Mouse (Mus musculus) retina, postnatal 7 days (tissue): ENCODE data around the gene Smpdl3b.
"Not testable (repeated sequence)": the region's sequence is repeated elsewhere in the genome, so short reads cannot be mapped to it uniquely, and the experiment has no call there.

Experiments used
- DNase-seq: peaks from one replicate; pipeline ENCODE4 v3.0.0-alpha.2; 2012; ENCODE audit warnings: low read depth, low spot score

The Smpdl3b gene

DNA sequence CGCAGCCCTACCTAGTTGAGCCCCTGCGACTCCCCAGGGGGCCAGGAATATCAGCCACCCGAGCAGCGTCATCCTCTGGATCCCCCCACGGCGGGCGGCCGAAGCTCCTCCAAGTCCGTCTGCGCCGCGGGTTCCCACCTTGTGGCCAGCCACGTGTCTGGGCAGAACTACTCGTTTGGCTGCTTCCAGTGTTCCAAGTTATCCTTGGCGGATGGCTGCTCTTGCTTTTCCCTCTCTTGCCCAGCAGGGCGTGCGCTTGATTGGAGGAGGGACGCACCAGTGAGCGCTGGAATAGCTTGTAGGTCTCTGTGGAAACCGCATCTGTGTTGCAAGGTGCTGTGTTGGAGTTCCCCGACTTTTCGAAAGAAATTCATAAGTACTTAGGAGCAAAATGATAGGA, at the start of gene Smpdl3b:
TSS of gene Smpdl3b (minus strand) at position 279 of the 400 bp plus-strand sequence.
- peak; percentile 32 for DNase-seq

GRCm38 (mm10) chr4:132806620-132807191, 49.7 kb upstream of the Smpdl3b start:
- no peak for DNase-seq

- DNase-seq, result no peak
These were observed 48.6 kb upstream of the Smpdl3b start for GRCm38 (mm10) chr4:132805599-132806197.

DNA sequence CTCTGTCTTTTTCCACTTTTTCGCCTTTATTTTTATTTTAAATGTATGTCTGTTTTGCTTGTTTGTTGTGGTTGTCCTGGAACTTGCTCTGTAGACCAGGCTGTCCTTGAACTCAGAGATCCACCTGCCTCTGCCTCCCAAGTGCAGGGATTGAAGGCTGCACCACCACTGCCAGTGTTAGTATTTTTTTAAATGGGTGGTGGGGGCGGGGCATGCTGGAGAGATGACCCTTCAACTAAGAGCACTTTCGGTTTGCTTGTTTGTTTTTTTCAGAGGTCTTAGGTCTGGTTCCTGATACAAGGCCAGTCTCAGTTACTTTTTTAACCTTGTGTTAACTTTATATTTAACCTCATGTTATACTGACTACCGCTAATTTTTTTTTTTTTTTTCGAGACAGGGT, 48.1 kb upstream of the Smpdl3b start:
- no peak for DNase-seq

GRCm38 (mm10) chr4:132804331-132804730, 47.3 kb upstream of the Smpdl3b start:
- DNase-seq, result no peak

DNA sequence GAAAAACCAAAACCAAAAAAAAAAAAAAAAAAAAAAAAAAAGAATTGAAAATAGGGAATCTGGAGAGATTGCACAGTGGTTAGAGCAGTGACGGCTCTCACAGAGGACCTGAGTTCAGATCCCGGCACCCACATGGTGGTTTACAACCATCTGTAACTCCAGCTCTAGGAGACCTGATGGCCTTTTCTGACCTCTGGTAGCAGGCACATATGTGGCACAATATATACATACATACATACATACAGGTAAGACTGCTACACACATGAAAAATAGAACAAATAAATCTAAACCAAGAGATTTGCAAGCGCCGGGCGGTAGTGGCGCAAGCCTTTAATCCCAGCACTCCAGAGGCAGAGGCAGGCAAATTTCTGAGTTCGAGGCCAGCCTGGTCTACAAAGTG, 46.8 kb upstream of the Smpdl3b start:
- DNase-seq, result no peak

DNA sequence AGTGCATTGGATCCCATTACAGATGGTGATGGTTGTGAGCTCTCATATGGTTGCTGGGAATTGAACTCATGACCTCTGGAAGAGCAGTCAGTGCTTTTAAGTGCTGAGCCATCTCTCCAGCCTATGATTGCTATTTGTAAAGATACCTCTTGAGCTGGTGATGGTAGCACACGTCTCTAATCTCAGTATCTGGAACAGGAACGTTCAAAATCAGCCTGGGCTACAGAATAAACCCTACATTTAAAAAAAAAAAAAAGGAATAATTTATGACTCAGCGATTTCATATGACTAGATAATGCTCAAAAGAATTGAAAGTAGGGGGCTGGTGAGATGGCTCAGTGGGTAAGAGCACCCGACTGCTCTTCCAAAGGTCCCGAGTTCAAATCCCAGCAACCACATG, 46.2 kb upstream of the Smpdl3b start:
- DNase-seq, result no peak

DNA sequence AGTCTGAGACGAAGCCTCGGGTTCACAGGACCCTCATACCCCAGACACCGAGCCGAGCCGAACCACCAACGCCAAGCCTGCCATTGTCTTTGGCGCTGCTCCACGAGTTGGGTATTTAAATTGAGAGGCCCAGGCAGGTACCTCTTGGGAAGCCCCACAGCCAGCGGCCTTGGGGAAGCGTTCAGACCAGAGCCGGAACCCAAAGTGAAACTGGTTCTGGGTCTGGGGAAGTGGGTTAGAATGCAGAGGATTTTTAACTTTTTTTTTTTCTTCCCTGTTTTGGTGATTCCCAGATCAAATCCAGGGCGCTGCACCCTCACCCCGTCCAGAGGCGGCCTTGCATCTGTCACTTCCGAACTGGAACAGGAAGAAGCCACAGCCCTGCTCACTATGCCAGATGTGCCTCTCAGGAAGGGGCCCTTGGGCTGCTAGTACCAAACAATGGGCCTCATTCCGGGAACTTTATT, 45.2 kb upstream of the Smpdl3b start:
- DNase-seq, result no peak

GRCm38 (mm10) chr4:132801176-132802077, 44.4 kb upstream of the Smpdl3b start:
- DNase-seq, result no peak

- no peak for DNase-seq
These were observed 42.8 kb upstream of the Smpdl3b start for GRCm38 (mm10) chr4:132799845-132800244.

GRCm38 (mm10) chr4:132798666-132799065, 41.6 kb upstream of the Smpdl3b start:
- DNase-seq, result not testable (repeated sequence)

DNA sequence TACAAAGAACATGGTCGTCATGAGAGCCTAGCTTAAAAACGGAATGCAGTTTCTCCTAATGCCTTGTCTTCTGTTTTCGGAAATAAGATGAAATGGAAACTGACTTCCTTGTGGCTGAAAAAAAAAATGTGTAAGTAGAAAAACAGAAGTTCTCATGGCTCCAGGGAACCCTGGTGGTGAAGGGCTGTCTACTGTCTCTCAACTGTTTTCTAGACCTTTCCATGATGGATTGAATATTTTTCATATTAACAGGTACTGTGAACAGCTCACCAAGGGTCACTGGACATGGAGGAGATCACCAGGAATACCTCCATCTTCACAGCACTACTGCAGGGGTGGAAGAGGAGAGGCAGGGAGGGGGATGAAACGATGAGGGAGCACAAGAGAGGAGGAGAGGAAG, 41.0 kb upstream of the Smpdl3b start:
- no peak for DNase-seq

- DNase-seq, result no peak
These were observed 40.4 kb upstream of the Smpdl3b start for GRCm38 (mm10) chr4:132797461-132797860.

DNA sequence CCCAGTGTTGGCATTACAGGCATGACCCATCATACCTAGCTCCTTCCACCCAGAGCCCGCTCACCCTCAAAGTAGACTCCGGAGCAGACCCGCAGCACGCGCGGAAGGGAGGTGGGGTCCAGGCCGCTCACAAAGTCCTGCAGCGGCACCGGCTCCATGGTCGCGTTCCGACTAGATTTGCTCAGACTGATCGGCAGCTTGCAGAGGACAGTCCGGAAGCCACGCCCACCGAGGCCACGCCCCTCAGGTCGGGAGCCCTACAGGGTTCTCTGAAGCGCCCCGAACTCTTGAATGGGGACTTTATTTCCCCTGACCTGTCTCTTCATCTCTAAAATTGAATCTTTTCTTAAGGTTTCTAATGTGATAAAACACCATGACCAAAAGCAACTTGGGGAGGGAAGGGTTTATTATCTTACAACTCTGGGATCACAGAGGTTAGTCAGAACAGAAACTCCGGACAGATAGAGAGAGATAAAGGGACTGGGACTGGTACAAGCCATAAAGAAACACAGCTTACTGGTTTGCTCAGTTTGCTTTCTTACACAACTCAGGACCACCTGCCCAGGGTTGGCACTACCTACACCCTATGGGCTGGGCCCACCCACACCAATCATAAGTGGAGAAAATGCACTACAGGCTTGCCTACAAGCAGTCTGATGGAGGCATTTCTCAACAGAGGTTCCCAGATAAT, 39.3 kb upstream of the Smpdl3b start, which contains the start of gene Themis2:
TSS of gene Themis2 (minus strand) at position 192 of the 691 bp plus-strand sequence.
- DNase-seq, result peak; percentile 8

DNA sequence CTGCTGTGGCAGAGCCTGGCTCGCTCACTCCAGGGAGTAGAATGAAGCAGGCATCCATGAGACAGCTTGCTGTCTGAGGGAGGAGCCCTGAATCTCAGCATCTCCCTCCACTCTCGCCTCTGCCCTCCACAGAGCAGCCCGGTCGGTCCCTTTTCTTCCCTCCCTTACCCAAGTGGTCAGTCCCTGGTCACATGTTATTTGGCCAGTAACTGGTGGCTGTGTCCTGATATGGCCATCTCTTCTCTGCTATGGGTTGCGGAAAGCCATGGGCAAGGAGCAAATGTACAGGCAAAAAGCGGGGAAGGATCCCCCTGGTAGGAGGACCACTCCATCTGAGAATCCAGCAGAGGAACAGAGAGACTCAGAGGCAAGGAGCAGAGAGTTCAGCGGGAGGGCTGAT, 38.1 kb upstream of the Smpdl3b start:
- no peak for DNase-seq

DNA sequence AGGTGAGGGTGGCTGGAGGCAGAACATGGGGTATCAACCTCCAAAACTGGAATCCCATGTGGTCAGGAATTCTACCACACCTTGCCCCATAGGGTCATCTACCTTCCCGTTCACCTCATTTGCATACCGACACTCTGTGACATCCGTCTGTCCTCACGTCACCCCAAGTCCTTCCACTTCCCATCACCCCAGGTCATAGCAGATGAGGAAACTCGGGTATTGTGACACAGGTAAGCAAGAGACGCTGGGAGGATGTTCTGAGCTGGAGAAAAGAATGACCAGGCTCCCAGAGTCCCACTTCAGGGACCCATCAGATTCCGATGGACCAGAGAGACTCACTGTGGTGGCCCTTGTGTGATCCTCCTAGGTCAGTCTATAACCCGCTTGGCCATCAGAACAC, 37.7 kb upstream of the Smpdl3b start:
- no peak for DNase-seq

DNA sequence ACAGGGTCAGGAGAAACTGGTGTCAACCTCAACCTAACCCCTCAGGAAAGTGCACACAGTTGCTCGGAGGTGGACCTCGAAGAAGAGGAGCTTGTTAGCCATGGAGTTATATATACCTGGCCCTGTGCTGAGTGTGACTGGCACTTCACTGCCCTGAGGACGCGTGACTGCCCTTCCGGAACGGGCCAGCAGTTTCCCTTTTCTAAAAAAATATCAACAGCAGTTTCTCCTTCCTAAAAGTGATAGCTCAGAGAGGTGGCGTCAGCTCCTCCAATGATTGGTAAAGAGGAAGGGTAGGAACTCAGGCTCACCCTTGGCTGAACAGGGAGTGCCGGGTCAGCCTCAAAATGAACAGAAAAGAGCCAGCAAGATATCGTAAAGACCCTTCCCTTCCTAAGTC, 37.0 kb upstream of the Smpdl3b start:
- DNase-seq, result no peak

- not testable (repeated sequence) for DNase-seq
These were observed 36.4 kb upstream of the Smpdl3b start for GRCm38 (mm10) chr4:132793322-132794004.

- no peak for DNase-seq
These were observed 32.7 kb upstream of the Smpdl3b start for GRCm38 (mm10) chr4:132789731-132790130.

GRCm38 (mm10) chr4:132785228-132785627, 28.2 kb upstream of the Smpdl3b start:
- DNase-seq, result no peak

DNA sequence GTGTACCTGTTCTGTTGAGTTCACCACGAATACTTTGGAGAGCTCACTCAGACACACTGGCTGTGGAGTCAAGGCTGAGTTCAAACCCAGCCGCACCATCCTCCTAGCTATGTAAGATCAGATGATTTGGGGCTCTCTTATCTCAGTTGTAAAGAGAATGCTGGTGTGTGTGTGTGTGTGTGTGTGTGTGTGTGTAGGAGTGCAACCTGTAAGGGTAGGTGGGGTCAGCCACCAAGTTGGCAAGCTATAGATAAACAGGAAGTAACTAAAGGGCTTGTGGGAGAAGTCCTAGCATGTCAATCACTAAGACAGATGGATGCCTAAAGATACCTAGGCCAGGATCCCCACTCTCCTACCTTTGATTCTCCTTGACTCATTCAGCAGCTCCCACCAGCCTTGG, 26.7 kb upstream of the Smpdl3b start:
- no peak for DNase-seq
